Mouse (Mus musculus): ENCODE results near the gene Sh3bgrl2. TPM values are rescaled to one million over a fixed set of nuclear protein-coding genes. Genes with fewer than 3 reads are reported as not detected.

The Sh3bgrl2 gene
- 6.7 TPM for polyA plus RNA-seq (2014; fragmentation: Illumina TruSeq; extraction: RNeasy Lipid Tissue Mini Kit (QIAGEN cat#74804); ENCODE audit: insufficient read depth, low read depth, low replicate concordance)

GRCm38 (mm10) chr9:83547830-83548689 is at the start of gene Sh3bgrl2:
Sh3bgrl2 (plus strand) TSS chr9:83548327.

Other genes starting within 250 kb of the Sh3bgrl2 start
- 1.8 TPM for gene Lca5, start 107.2 kb upstream of the Sh3bgrl2 start, polyA plus RNA-seq (2014; fragmentation: Illumina TruSeq; extraction: RNeasy Lipid Tissue Mini Kit (QIAGEN cat#74804); ENCODE audit: insufficient read depth, low read depth, low replicate concordance)

All from lung, adult 10 weeks (tissue).